Mouse (Mus musculus) CH12.LX (cell line): ENCODE results near the gene Asic2. TPM values are rescaled to one million over a fixed set of nuclear protein-coding genes. Genes with fewer than 3 reads are reported as not detected.

Experiments used
- DNase-seq: peaks from one replicate; pipeline ENCODE4 v3.0.0-alpha.2; 2013; ENCODE audit errors: extremely low read depth
- H3K27ac ChIP-seq: 2 replicates; pipeline ENCODE4 v1.5.1; 2012; ENCODE audit warnings: low read depth, mild to moderate bottlenecking, control low read depth, moderate library complexity; ENCODE audit not compliant: insufficient read depth
- H3K27me3 ChIP-seq: replicated peaks from 2 replicates; pipeline ENCODE3; 2012; ENCODE audit warnings: inconsistent platforms
- H3K36me3 ChIP-seq, 2 experiments: replicated peaks in 1 of 2; 2 replicates each; pipeline versions ENCODE3 to v1.6.1; 2012; ENCODE audit warnings: inconsistent platforms in 1 of 2, low read length in 1 of 2, mild to moderate bottlenecking in 1 of 2, mixed read lengths in 1 of 2, moderate library complexity in 1 of 2; ENCODE audit not compliant: control insufficient read depth in 1 of 2, insufficient read depth in 1 of 2
- H3K4me1 ChIP-seq, 2 experiments: 2 replicates each; pipeline ENCODE4 v1.6.1; 2012; ENCODE audit warnings: inconsistent platforms in 1 of 2, moderate library complexity in 1 of 2; ENCODE audit not compliant: insufficient read depth in 2 of 2, control insufficient read depth in 1 of 2
- H3K4me2 ChIP-seq: 2 replicates; pipeline ENCODE4 v1.6.1; 2012; ENCODE audit warnings: low read depth, mild to moderate bottlenecking, control low read depth; ENCODE audit not compliant: poor library complexity, insufficient read depth, severe bottlenecking
- H3K4me3 ChIP-seq, 3 experiments: fragments of 150-350 bp in 1 of 3; sonication (generic) in 1 of 3; replicated peaks in 1 of 3; 2 replicates each; pipeline versions ENCODE3 to v1.5.1; 2011 to 2012; ENCODE audit warnings: low read depth in 2 of 3, low read length in 2 of 3, mild to moderate bottlenecking in 2 of 3, moderate library complexity in 2 of 3, control low read depth in 1 of 3, improper control_type of control experiment in 1 of 3, inconsistent platforms in 1 of 3, mixed read lengths in 1 of 3; ENCODE audit not compliant: poor library complexity in 1 of 3
- H3K79me2 ChIP-seq: replicated peaks from 2 replicates; pipeline ENCODE4 v1.6.1; 2012; ENCODE audit warnings: mild to moderate bottlenecking, moderate library complexity; ENCODE audit not compliant: control insufficient read depth, poor library complexity, insufficient read depth, severe bottlenecking; ENCODE audit errors: extremely low read depth
- H3K9ac ChIP-seq: 2 replicates; pipeline ENCODE4 v1.6.1; 2012; ENCODE audit warnings: low read depth, mild to moderate bottlenecking, control low read depth, moderate library complexity; ENCODE audit not compliant: insufficient read depth
- H3K9me3 ChIP-seq: replicated peaks from 2 replicates; pipeline ENCODE3; 2012; ENCODE audit warnings: low read length, inconsistent platforms, mixed read lengths
- BHLHE40 ChIP-seq: IDR thresholded peaks from 2 replicates; pipeline ENCODE4 v1.6.1; 2011; ENCODE audit warnings: mild to moderate bottlenecking, low read depth, low read length, improper control_type of control experiment
- CHD1 ChIP-seq: IDR thresholded peaks from 2 replicates; pipeline ENCODE4 v1.6.1; 2012; ENCODE audit warnings: low read depth, low read length, improper control_type of control experiment, inconsistent platforms
- E2F4 ChIP-seq: IDR thresholded peaks from 2 replicates; pipeline ENCODE4 v1.6.1; 2011; ENCODE audit warnings: low read depth, low read length, improper control_type of control experiment; ENCODE audit not compliant: insufficient replicate concordance
- ELF1 ChIP-seq: IDR thresholded peaks from 2 replicates; pipeline ENCODE4 v1.6.1; 2014; ENCODE audit warnings: low read depth, mild to moderate bottlenecking, inconsistent platforms, low read length, improper control_type of control experiment
- HCFC1 ChIP-seq: IDR thresholded peaks from 2 replicates; pipeline ENCODE4 v1.6.1; 2012; ENCODE audit warnings: low read depth, mild to moderate bottlenecking, inconsistent platforms, low read length, improper control_type of control experiment
- JUN ChIP-seq: IDR thresholded peaks from 2 replicates; pipeline ENCODE4 v1.6.1; 2011; ENCODE audit warnings: low read depth, mild to moderate bottlenecking, low read length, improper control_type of control experiment, moderate library complexity; ENCODE audit not compliant: insufficient read depth
- MAFK ChIP-seq: IDR thresholded peaks from 2 replicates; pipeline ENCODE4 v1.6.1; 2011; ENCODE audit warnings: low read length, improper control_type of control experiment; ENCODE audit not compliant: insufficient replicate concordance
- MAX ChIP-seq: IDR thresholded peaks from 2 replicates; pipeline ENCODE4 v1.6.1; 2011; ENCODE audit warnings: low read length, improper control_type of control experiment
- MEF2A ChIP-seq: IDR thresholded peaks from 2 replicates; pipeline ENCODE4 v1.6.1; 2014; ENCODE audit warnings: low read depth, mild to moderate bottlenecking, inconsistent platforms, low read length, improper control_type of control experiment, borderline replicate concordance
- NELFE ChIP-seq: IDR thresholded peaks from 2 replicates; pipeline ENCODE4 v1.6.1; 2011; ENCODE audit warnings: low read depth, low read length, improper control_type of control experiment
- PAX5 ChIP-seq: IDR thresholded peaks from 2 replicates; pipeline ENCODE4 v1.6.1; 2012; ENCODE audit warnings: low read length, inconsistent platforms, mixed read lengths
- POLR2AphosphoS2 ChIP-seq: IDR thresholded peaks from 2 replicates; pipeline ENCODE4 v1.6.1; 2011; ENCODE audit warnings: low read depth, low read length, improper control_type of control experiment
- SIN3A ChIP-seq: IDR thresholded peaks from 2 replicates; pipeline ENCODE4 v1.6.1; 2012; ENCODE audit warnings: low read length, improper control_type of control experiment, inconsistent platforms
- USF1 ChIP-seq: IDR thresholded peaks from 2 replicates; pipeline ENCODE4 v1.6.1; 2014; ENCODE audit warnings: low read depth, mild to moderate bottlenecking, inconsistent platforms, low read length, improper control_type of control experiment
- ZMIZ1 ChIP-seq: IDR thresholded peaks from 2 replicates; pipeline ENCODE4 v1.6.1; 2012; ENCODE audit warnings: low read depth, mild to moderate bottlenecking, inconsistent platforms, low read length, improper control_type of control experiment
- ZNF384 ChIP-seq: IDR thresholded peaks from 2 replicates; pipeline ENCODE4 v1.6.1; 2012; ENCODE audit warnings: low read depth, low read length, improper control_type of control experiment, inconsistent platforms
- dilution Hi-C: fragments of 300-500 bp; cut with MboI; formaldehyde crosslinking; loops from 2 replicates; pipeline ENCODE4 v1.14.3; 2020; ENCODE audit warnings: low sequenced_read_pairs; ENCODE audit not compliant: extremely low pct_unique_long_range_greater_than_20kb, extremely low pct_ligation_motif_present
- in situ Hi-C: fragments of 300-500 bp; cut with MboI; formaldehyde crosslinking; loops from 3 replicates; pipeline ENCODE4 v1.14.3; 2019; ENCODE audit warnings: low sequenced_read_pairs, low pct_ligation_motif_present, low pct_unique_long_range_greater_than_20kb, mixed read lengths
- polyA plus RNA-seq: library from polyadenylated mRNA; unstranded; fragments of >175 nt; gene quantifications from 2 replicates; pipeline ENCODE4 v1.2.1, GENCODE M21; 2012; ENCODE audit warnings: low read depth; ENCODE audit not compliant: insufficient read length
- total RNA-seq, 2 experiments: library from RNA; depleted of rRNA; stranded (reverse); fragments of 300-350 nt in 1 of 2; fragments of >200 nt in 1 of 2; gene quantifications; 2 replicates each; pipeline ENCODE4 v1.2.3; 2012 to 2014

Gene Asic2
- total and polyA plus RNA-seq, 3 experiments = not detected

GRCm38 (mm10) chr11:81564857-81565256, 403.4 kb downstream of the Asic2 start:
- H3K4me1 ChIP-seq = no peaks in the 10 kb centered on the region
- TF ChIP-seq ZNF384 (no peak), CHD1 (no peak), SIN3A (no peak), PAX5 (no peak), BHLHE40 (no peak), ZMIZ1 (no peak), HCFC1 (no peak), ELF1 (no peak), POLR2AphosphoS2 (no peak), MAFK (no peak)
- no peaks in the 10 kb centered on the region for H3K79me2 ChIP-seq
- no peaks in the 10 kb centered on the region for H3K9me3 ChIP-seq
- no peak for DNase-seq
- H3K27me3 ChIP-seq = peaks cover 81% of the 10 kb centered on the region
- no peak overlapping the region for H3K4me3 ChIP-seq
- H3K36me3 ChIP-seq = no peaks in the 10 kb centered on the region
- H3K27ac ChIP-seq = no peak overlapping the region
- H3K4me2 ChIP-seq = no peak overlapping the region
- no peak overlapping the region for H3K9ac ChIP-seq
- in situ Hi-C loops (no loop called here), dilution Hi-C loops (no loop called here)

GRCm38 (mm10) chr11:81560374-81560773, 407.9 kb downstream of the Asic2 start:
- in situ Hi-C loops (no loop called here), dilution Hi-C loops (no loop called here)
- Histone ChIP-seq H3K79me2 (no peaks in the 10 kb centered on the region), H3K27ac (no peak overlapping the region), H3K4me2 (no peak overlapping the region), H3K27me3 (peaks cover 68% of the 10 kb centered on the region), H3K9ac (no peak overlapping the region), H3K9me3 (no peaks in the 10 kb centered on the region), H3K36me3 (no peaks in the 10 kb centered on the region), H3K4me1 (no peaks in the 10 kb centered on the region), H3K4me3 (no peak overlapping the region)
- TF ChIP-seq HCFC1 (no peak), E2F4 (no peak), JUN (no peak), NELFE (no peak), MEF2A (no peak), BHLHE40 (no peak), USF1 (no peak), CHD1 (no peak), PAX5 (no peak), MAX (no peak), ELF1 (no peak)
- no peak for DNase-seq
